Mouse (Mus musculus) adrenal gland, postnatal 4 days (tissue): ENCODE data around the gene Spast. TPM values are rescaled to one million over a fixed set of nuclear protein-coding genes. Genes with fewer than 3 reads are reported as not detected.

Source experiments
- DNase-seq, 2 experiments: peaks; one replicate each; pipeline ENCODE4 v3.0.0; 2021 to 2022; ENCODE audit warnings: low spot score in 2 of 2, mixed read lengths in 2 of 2
- total RNA-seq, 2 experiments: library from RNA; stranded (reverse); gene quantifications; 2 replicates each; pipeline ENCODE4 v1.2.3; 2021

Gene Spast
- total RNA-seq, 2 experiments from 2014 or later = 38.2 to 39.0 TPM

DNA sequence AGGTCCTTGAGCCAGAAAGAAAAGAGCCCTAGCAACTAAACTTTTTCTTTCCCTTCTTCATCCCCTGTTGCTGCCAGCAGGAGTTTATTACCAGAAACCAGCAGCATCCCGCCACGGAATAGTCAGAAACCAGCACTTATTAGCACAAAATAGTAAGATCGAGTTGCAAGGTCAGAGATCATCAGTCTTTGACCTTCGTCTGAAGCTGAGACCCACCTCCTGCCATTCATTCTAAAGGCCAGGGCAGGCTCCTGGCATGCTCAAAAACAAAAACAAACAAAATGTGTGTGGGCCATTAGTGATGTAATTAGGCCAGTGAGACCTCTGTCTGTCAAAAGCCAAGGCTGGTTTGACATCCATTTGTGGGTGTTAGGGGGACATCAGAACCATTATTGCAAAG is 79.4 kb downstream of the Spast start:
- no peak for DNase-seq

DNA sequence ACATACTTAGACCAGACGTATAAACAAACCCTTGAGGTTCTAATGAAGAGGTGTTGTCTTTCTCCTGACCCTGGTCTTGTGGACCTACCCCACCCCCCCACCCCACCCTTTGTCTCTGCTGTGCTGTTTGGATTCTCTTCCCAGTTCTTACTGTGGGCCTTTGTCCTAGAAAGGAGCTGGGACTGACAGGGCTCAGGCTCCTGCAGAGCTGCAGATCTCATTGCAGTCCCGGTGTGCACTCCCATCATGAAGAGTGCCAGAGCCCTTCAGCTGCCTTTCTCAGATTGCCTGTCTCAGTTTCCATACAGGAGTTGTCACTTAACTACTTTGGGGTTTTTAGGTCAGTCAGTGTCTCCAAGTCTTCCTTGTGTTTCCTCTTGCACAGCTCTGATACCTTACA is 81.9 kb downstream of the Spast start:
- DNase-seq = no peak

GRCm38 (mm10) chr17:74424401-74425005 is 85.7 kb downstream of the Spast start:
- no peak for DNase-seq

- no peak for DNase-seq
Observed at GRCm38 (mm10) chr17:74430074-74430473, 91.3 kb downstream of the Spast start.

GRCm38 (mm10) chr17:74431481-74431880 is 92.7 kb downstream of the Spast start:
- DNase-seq = no peak

- DNase-seq = no peak
Observed at GRCm38 (mm10) chr17:74432631-74433030, 93.8 kb downstream of the Spast start.

DNA sequence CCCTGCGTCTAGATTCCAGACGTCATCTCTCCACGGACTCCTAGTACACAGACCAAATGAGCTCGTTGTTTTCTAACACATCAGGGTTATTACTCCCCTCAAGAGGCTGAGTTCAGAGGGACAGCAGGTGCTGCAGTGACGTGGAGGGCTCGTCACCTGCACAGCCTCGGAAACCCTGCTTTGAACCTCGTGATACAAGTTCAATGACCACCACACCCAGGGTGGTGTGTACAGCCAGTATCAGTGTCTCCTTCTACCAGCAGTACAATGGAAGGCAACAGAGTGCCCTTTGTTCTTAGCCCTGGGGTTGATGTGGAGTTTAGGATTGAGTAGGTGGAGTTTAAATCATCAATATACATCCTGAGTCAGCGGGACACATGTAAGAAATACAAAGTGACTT is 99.0 kb downstream of the Spast start:
- DNase-seq = no peak

- no peak for DNase-seq
Observed at GRCm38 (mm10) chr17:74440486-74440885, 101.7 kb downstream of the Spast start.

Other genes with a start within 250 kb of the Spast start
- gene Memo1, start 43.5 kb upstream of the Spast start, total RNA-seq = 10 to 100 TPM; 88.3 to 94.1 TPM
- gene Dpy30, start 15.0 kb upstream of the Spast start, total RNA-seq = 100 to 1,000 TPM; 105 to 107 TPM
- gene Slc30a6, start 56.6 kb downstream of the Spast start, total RNA-seq = 10 to 100 TPM; 23.2 to 25.9 TPM
- gene Nlrc4, start 120.2 kb downstream of the Spast start, total RNA-seq = under 1 TPM; 0.68 to 0.70 TPM
- 100 to 1,000 TPM in 1 of 2 experiments, 10 to 100 TPM in 1; 99.8 to 100 TPM for gene Yipf4, start 150.5 kb downstream of the Spast start, total RNA-seq
- gene Birc6, start 189.3 kb downstream of the Spast start, total RNA-seq = 100 to 1,000 TPM; 107 to 129 TPM